Mouse (Mus musculus) forebrain, embryonic 13.5 days (tissue): ENCODE data around the gene Foxn3. TPM values are rescaled to one million over a fixed set of nuclear protein-coding genes. Genes with fewer than 3 reads are reported as not detected.
A peak's percentile ranks its signal among the peaks of the same experiment; 100 is the strongest.

Experiments used
- ATAC-seq: fragments of 200-750 bp; cut with Nextera tagmentation; 2 replicates; pipeline ENCODE4 v1.8.0; 2017
- H3K27ac ChIP-seq: fragments of 300-500 bp; sonication (generic); 2 replicates; pipeline ENCODE4 v1.5.1; 2015; ENCODE audit warnings: inconsistent platforms, mild to moderate bottlenecking, moderate library complexity
- H3K27me3 ChIP-seq: fragments of 300-500 bp; sonication (generic); 2 replicates; pipeline ENCODE4 v1.6.1; 2015; ENCODE audit warnings: mild to moderate bottlenecking, inconsistent platforms
- H3K36me3 ChIP-seq: fragments of 300-500 bp; sonication (generic); 2 replicates; pipeline ENCODE4 v1.6.1; 2015; ENCODE audit warnings: mild to moderate bottlenecking, inconsistent platforms; ENCODE audit not compliant: poor library complexity, severe bottlenecking
- H3K4me1 ChIP-seq: fragments of 300-500 bp; sonication (generic); 2 replicates; pipeline ENCODE4 v1.6.1; 2015; ENCODE audit warnings: inconsistent platforms
- H3K4me2 ChIP-seq: fragments of 300-500 bp; sonication (generic); 2 replicates; pipeline ENCODE4 v1.6.1; 2015; ENCODE audit warnings: inconsistent platforms, mild to moderate bottlenecking, moderate library complexity
- H3K4me3 ChIP-seq: fragments of 300-500 bp; sonication (generic); 2 replicates; pipeline ENCODE4 v1.5.1; 2015; ENCODE audit warnings: mild to moderate bottlenecking, inconsistent platforms
- H3K9ac ChIP-seq: fragments of 300-500 bp; sonication (generic); 2 replicates; pipeline ENCODE4 v1.6.1; 2015; ENCODE audit warnings: mild to moderate bottlenecking, inconsistent platforms
- H3K9me3 ChIP-seq: fragments of 300-500 bp; sonication (generic); replicated peaks from 2 replicates; pipeline ENCODE4 v1.6.1; 2016; ENCODE audit warnings: inconsistent platforms
- WGBS: fragments of 180-500 bp; shearing (Covaris S2); methylation state at CpG from one replicate; pipeline ENCODE4 v1.1.7; 2015; 5-methylcytosine and 5-hydroxymethylcytosine counted together
- polyA plus RNA-seq: library from polyadenylated mRNA; unstranded; fragments of >200 nt; fragmentation: Nextera tagmentation; extraction: Ambion mirVana; gene quantifications from 2 replicates; pipeline ENCODE4 v1.2.1, GENCODE M21; 2015

Gene Foxn3
- polyA plus RNA-seq, 1 experiment from 2014 or later, result 83.5 TPM

- no peak for ATAC-seq
- Histone ChIP-seq H3K36me3 (peaks cover 14% of the 10 kb centered on the region), H3K27ac (no peak overlapping the region), H3K4me2 (no peak overlapping the region), H3K9ac (no peak overlapping the region), H3K4me1 (0 out of 2 replicates have a peak, but pooled peaks cover 2% of the 10 kb centered on the region), H3K27me3 (no peaks in the 10 kb centered on the region), H3K9me3 (peaks cover 15% of the 10 kb centered on the region), H3K4me3 (no peak overlapping the region)
- WGBS, result 93% methylated on average over 4 of the region's 4 CpGs
These were observed 23.2 kb downstream of the Foxn3 start for GRCm38 (mm10) chr12:99540201-99540600.

GRCm38 (mm10) chr12:99537316-99537715 lies 26.1 kb downstream of the Foxn3 start:
- H3K4me1 ChIP-seq, result no peaks in the 10 kb centered on the region
- no peaks in the 10 kb centered on the region for H3K27me3 ChIP-seq
- peaks cover 21% of the 10 kb centered on the region for H3K36me3 ChIP-seq
- no peak overlapping the region for H3K9ac ChIP-seq
- 94% methylated on average over 6 of the region's 6 CpGs for WGBS
- peaks cover 22% of the 10 kb centered on the region for H3K9me3 ChIP-seq
- H3K4me2 ChIP-seq, result no peak overlapping the region
- no peak for ATAC-seq
- no peak overlapping the region for H3K4me3 ChIP-seq
- H3K27ac ChIP-seq, result no peak overlapping the region

DNA sequence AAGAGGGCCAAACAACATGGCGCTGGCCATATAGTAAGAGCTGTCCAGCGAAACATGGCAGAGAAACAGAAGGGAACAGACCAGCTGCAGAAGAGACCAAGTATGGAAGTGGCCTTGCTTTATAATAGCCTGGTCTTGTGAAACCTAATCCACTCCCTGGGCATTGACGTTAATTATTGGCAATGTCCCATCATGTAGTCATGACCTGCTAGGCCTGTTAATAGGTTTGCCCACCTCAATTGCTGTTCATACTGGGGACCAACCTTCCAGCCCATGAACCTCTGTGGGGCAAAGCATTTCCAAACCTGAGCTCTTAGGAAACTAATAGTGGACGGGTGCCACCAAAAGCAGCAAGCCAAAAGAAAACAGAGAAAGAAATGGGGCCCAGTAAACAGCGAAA lies 27.0 kb downstream of the Foxn3 start:
- Histone ChIP-seq H3K4me2 (no peak overlapping the region), H3K27me3 (no peaks in the 10 kb centered on the region), H3K27ac (no peak overlapping the region), H3K9ac (no peak overlapping the region), H3K36me3 (peaks cover 21% of the 10 kb centered on the region), H3K4me1 (no peaks in the 10 kb centered on the region), H3K4me3 (no peak overlapping the region), H3K9me3 (peaks cover 22% of the 10 kb centered on the region)
- no peak for ATAC-seq
- WGBS, result 97% methylated on average over 5 of the region's 5 CpGs

GRCm38 (mm10) chr12:99532342-99532741 lies 31.0 kb downstream of the Foxn3 start:
- H3K4me3 ChIP-seq, result no peak overlapping the region
- WGBS, result 88% methylated on average over 7 of the region's 7 CpGs

GRCm38 (mm10) chr12:99529687-99530411 lies 33.5 kb downstream of the Foxn3 start:
- Histone ChIP-seq H3K27ac (no peak overlapping the region), H3K4me2 (no peak overlapping the region), H3K4me3 (no peak overlapping the region), H3K36me3 (peaks cover 12% of the 10 kb centered on the region), H3K9me3 (peaks cover 3% of the 10 kb centered on the region; the same call in 1 of the 2 replicates), H3K9ac (no peak overlapping the region), H3K27me3 (no peaks in the 10 kb centered on the region), H3K4me1 (peaks cover 28% of the 10 kb centered on the region)
- 44% methylated on average over 17 of the region's 17 CpGs for WGBS
- ATAC-seq, result no peak

More at GRCm38 (mm10) chr12:99532342-99532741, 31.0 kb downstream of the Foxn3 start:
- no peak overlapping the region for H3K9ac ChIP-seq
- H3K4me1 ChIP-seq, result peaks cover 21% of the 10 kb centered on the region
- no peak overlapping the region for H3K4me2 ChIP-seq
- ATAC-seq, result no peak
- H3K27me3 ChIP-seq, result no peaks in the 10 kb centered on the region
- H3K27ac ChIP-seq, result no peak overlapping the region
- H3K9me3 ChIP-seq, result peaks cover 22% of the 10 kb centered on the region
- H3K36me3 ChIP-seq, result peaks cover 21% of the 10 kb centered on the region

- Histone ChIP-seq H3K4me1 (peaks cover 28% of the 10 kb centered on the region), H3K9me3 (no peaks in the 10 kb centered on the region), H3K4me2 (no peak overlapping the region), H3K9ac (no peak overlapping the region), H3K36me3 (peaks cover 4% of the 10 kb centered on the region; the same call in 1 of the 2 replicates), H3K27me3 (no peaks in the 10 kb centered on the region), H3K4me3 (no peak overlapping the region), H3K27ac (no peak overlapping the region)
- ATAC-seq, result no peak
- 82% methylated on average over 5 of the region's 5 CpGs for WGBS
These were observed 34.4 kb downstream of the Foxn3 start for GRCm38 (mm10) chr12:99528958-99529357.

GRCm38 (mm10) chr12:99527452-99527851 lies 35.9 kb downstream of the Foxn3 start:
- Histone ChIP-seq H3K36me3 (no peaks in the 10 kb centered on the region), H3K27ac (no peak overlapping the region), H3K4me3 (no peak overlapping the region), H3K9ac (no peak overlapping the region), H3K9me3 (no peaks in the 10 kb centered on the region), H3K27me3 (no peaks in the 10 kb centered on the region), H3K4me2 (no peak overlapping the region), H3K4me1 (peaks cover 28% of the 10 kb centered on the region)
- ATAC-seq, result no peak
- 66% methylated on average over 5 of the region's 6 CpGs for WGBS

GRCm38 (mm10) chr12:99526571-99527140 lies 36.7 kb downstream of the Foxn3 start:
- Histone ChIP-seq H3K9me3 (no peaks in the 10 kb centered on the region), H3K27me3 (no peaks in the 10 kb centered on the region), H3K4me2 (no peak overlapping the region), H3K4me3 (no peak overlapping the region), H3K36me3 (no peaks in the 10 kb centered on the region), H3K4me1 (peaks cover 28% of the 10 kb centered on the region), H3K27ac (no peak overlapping the region), H3K9ac (no peak overlapping the region)
- no peak for ATAC-seq
- WGBS, result 64% methylated on average over 9 of the region's 9 CpGs

GRCm38 (mm10) chr12:99522882-99523281 lies 40.5 kb downstream of the Foxn3 start:
- Histone ChIP-seq H3K4me3 (no peak overlapping the region), H3K9ac (no peak overlapping the region), H3K27ac (no peak overlapping the region), H3K36me3 (no peaks in the 10 kb centered on the region), H3K9me3 (no peaks in the 10 kb centered on the region), H3K27me3 (no peaks in the 10 kb centered on the region), H3K4me1 (peaks cover 25% of the 10 kb centered on the region), H3K4me2 (no peak overlapping the region)
- WGBS, result 89% methylated on average over 2 of the region's 2 CpGs
- no peak for ATAC-seq

- Histone ChIP-seq H3K9ac (no peak overlapping the region), H3K4me3 (no peak overlapping the region), H3K4me1 (peaks cover 19% of the 10 kb centered on the region), H3K4me2 (no peak overlapping the region), H3K27ac (0 out of 2 replicates have a peak overlapping the region, but pooled peaks have one; percentile 35), H3K27me3 (no peaks in the 10 kb centered on the region), H3K9me3 (no peaks in the 10 kb centered on the region), H3K36me3 (no peaks in the 10 kb centered on the region)
- 79% methylated on average over 4 of the region's 4 CpGs for WGBS
- no peak for ATAC-seq
These were observed 43.5 kb downstream of the Foxn3 start for GRCm38 (mm10) chr12:99519862-99520261.

DNA sequence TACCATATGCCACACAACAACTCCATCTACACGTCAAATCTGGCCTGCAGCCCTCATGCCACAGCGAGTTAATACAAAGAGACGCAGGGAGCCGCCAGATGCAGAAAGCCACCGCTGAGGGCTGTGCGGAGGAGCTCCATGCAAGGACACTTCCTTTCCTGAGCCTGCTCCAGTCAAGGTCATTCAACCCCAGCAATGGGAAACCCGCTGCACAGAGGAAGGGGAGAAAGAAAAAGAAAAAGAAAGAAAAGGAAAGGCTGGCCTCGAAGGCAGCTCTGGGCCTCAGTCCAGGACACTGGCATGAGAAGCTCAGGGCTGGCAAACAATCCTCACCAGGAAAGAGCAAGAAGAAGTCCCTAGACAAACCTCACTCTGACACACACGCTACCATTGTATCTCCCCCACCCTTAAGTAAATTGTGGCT lies 44.2 kb downstream of the Foxn3 start:
- H3K4me3 ChIP-seq, result no peak overlapping the region
- H3K4me1 ChIP-seq, result peaks cover 22% of the 10 kb centered on the region
- H3K9me3 ChIP-seq, result no peaks in the 10 kb centered on the region
- ATAC-seq, result peak; percentile 80
- peak overlapping the region; percentile 84 for H3K27ac ChIP-seq
- no peaks in the 10 kb centered on the region for H3K36me3 ChIP-seq
- H3K4me2 ChIP-seq, result peak overlapping the region; percentile 36
- H3K9ac ChIP-seq, result peak overlapping the region; percentile 43
- H3K27me3 ChIP-seq, result no peaks in the 10 kb centered on the region
- WGBS, result 22% methylated on average over 9 of the region's 9 CpGs

DNA sequence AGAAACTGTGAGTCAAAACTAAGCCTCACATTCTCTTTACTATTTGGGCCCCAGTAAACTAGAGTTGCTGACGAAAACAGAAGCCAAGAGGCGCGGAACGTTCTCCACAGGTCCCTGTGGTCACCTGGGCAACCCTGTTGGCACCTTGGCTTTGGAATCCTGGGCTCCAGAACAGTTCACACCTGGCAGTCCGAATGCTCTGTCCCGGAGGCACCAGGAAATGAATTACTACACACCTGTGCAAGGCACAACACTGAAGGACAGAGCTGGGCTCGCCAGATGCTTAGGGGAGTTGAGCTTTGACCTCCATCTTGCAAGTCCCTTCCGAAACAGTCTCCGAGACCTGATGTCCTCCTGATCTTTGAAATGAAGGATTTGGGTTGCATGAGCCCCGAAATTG lies 44.7 kb downstream of the Foxn3 start:
- Histone ChIP-seq H3K4me1 (peaks cover 22% of the 10 kb centered on the region), H3K27ac (peak overlapping the region; percentile 84; the same call in 1 of the 2 replicates)
- peak; percentile 48; the same call in 1 of the 2 replicates for ATAC-seq

More for the DNA sequence above, 44.7 kb downstream of the Foxn3 start:
- Histone ChIP-seq H3K36me3 (no peaks in the 10 kb centered on the region), H3K4me2 (no peak overlapping the region; the same call in 1 of the 2 replicates), H3K4me3 (no peak overlapping the region), H3K9ac (no peak overlapping the region), H3K9me3 (no peaks in the 10 kb centered on the region), H3K27me3 (no peaks in the 10 kb centered on the region)
- WGBS, result 92% methylated on average over 10 of the region's 10 CpGs
